10 mouse cellular contexts compared by ENCODE assay signal in genomic region chr1:55301077-55301476, GRCm38 (mm10).
DNase-seq lines count a peak whose midpoint lies in the region; TF ChIP-seq lines count a peak whose summit lies in the region.
"Had no signal": no experiment of that assay in that cellular context is flagged by ENCODE, and none has a peak within 500 bp of the region (broad histone marks: within the 10 kb centered on the region; RNA-seq: fewer than 3 reads in every experiment).

No protein-coding gene starts in this region.

- H3K36me3 ChIP-seq in CH12.LX (replicated peaks in 1 of 2; ENCODE audit: control insufficient read depth in 1 of 2, insufficient read depth in 1 of 2, low read length in 1 of 2): no peaks in the 10 kb centered on the region
- no peaks in the 10 kb centered on the region for H3K36me3 ChIP-seq in midbrain, embryonic 10.5 days

- H3K79me2 ChIP-seq in CH12.LX (replicated peaks; ENCODE audit: control insufficient read depth, extremely low read depth, insufficient read depth, poor library complexity, severe bottlenecking): no peaks in the 10 kb centered on the region

- TF ChIP-seq RAD21 in CH12.LX (IDR thresholded peaks at IDR 0.05; ENCODE audit: low read depth, low read length): peak; percentile 68

- peak; percentile 36 for DNase-seq in embryo, embryonic 10 days (ENCODE audit: low spot score)
- DNase-seq in embryo, embryonic 9.5 days (ENCODE audit: extremely low spot score): no peak
- no peak for DNase-seq in layer of hippocampus, adult 2 months (ENCODE audit: low spot score in 2 of 2)
- DNase-seq in layer of hippocampus, adult 9-11 months: no peak
- peak; percentile 29 for DNase-seq in CH12.LX (ENCODE audit: extremely low read depth)
- DNase-seq in fibroblast of lung, adult 2 months (ENCODE audit: low read depth): peak; percentile 1
- no peak for DNase-seq in T-cell, adult 2 months (ENCODE audit: low spot score)
- no peak for DNase-seq in midbrain, embryonic 10.5 days (ENCODE audit: low spot score)
- DNase-seq: heart, adult 11 months had no signal

- H3K27ac ChIP-seq in layer of hippocampus, adult 2 months: no peak overlapping the region
- H3K27ac ChIP-seq in CH12.LX (ENCODE audit: insufficient read depth, low read depth): no peak overlapping the region
- H3K27ac ChIP-seq in midbrain, embryonic 10.5 days (replicated peaks): no peak overlapping the region
- H3K27ac ChIP-seq: liver, embryonic 14.5 days had no signal

- dilution Hi-C loops in CH12.LX (cut with MboI; ENCODE audit: extremely low pct_ligation_motif_present, extremely low pct_unique_long_range_greater_than_20kb, low sequenced_read_pairs): no loop called here

- no peak for TF ChIP-seq POLR2A in CH12.LX (IDR thresholded peaks at IDR 0.05; ENCODE audit: low read depth, low read length)

- no peaks in the 10 kb centered on the region for H3K9me3 ChIP-seq in CH12.LX (replicated peaks; ENCODE audit: low read length)
- H3K9me3 ChIP-seq in midbrain, embryonic 10.5 days (replicated peaks): peaks cover 10% of the 10 kb centered on the region

- no peak overlapping the region for H3K4me3 ChIP-seq in layer of hippocampus, adult 2 months
- H3K4me3 ChIP-seq in CH12.LX (replicated peaks in 1 of 3; ENCODE audit: low read depth in 2 of 3, low read length in 2 of 3, poor library complexity in 1 of 3): no peak overlapping the region
- H3K4me3 ChIP-seq in midbrain, embryonic 10.5 days: no peak overlapping the region

- no peak for TF ChIP-seq EP300 in CH12.LX (IDR thresholded peaks at IDR 0.05; ENCODE audit: low read length)

- no peaks in the 10 kb centered on the region for H3K4me1 ChIP-seq in CH12.LX (ENCODE audit: control insufficient read depth in 1 of 2, insufficient read depth in 2 of 2)
- H3K4me1 ChIP-seq in midbrain, embryonic 10.5 days: no peaks in the 10 kb centered on the region

- in situ Hi-C loops in CH12.LX (cut with MboI; ENCODE audit: low pct_ligation_motif_present, low pct_unique_long_range_greater_than_20kb, low sequenced_read_pairs): loop anchor here (10.0 kb wide), 1 partner anchor 84 kb away; no protein-coding TSS in a partner anchor

- H3K9ac ChIP-seq in CH12.LX (ENCODE audit: insufficient read depth, low read depth): no peak overlapping the region
- H3K9ac ChIP-seq: liver, embryonic 14.5 days had no signal

- H3K27me3 ChIP-seq in CH12.LX (replicated peaks): no peaks in the 10 kb centered on the region
- no peaks in the 10 kb centered on the region for H3K27me3 ChIP-seq in midbrain, embryonic 10.5 days (ENCODE audit: low read depth, poor library complexity, severe bottlenecking)

- peak overlapping the region; percentile 50; the same call in 1 of the 2 replicates for H3K4me2 ChIP-seq in CH12.LX (ENCODE audit: insufficient read depth, low read depth, poor library complexity, severe bottlenecking)

- peak; percentile 77 for TF ChIP-seq CTCF in layer of hippocampus, adult 2 months (conservative IDR thresholded peaks at IDR 0.05)
- TF ChIP-seq CTCF in CH12.LX (conservative IDR thresholded peaks at IDR 0.05 in 1 of 2, IDR thresholded peaks at IDR 0.05 in 1 of 2; ENCODE audit: low read depth in 2 of 2, low read length in 2 of 2): peak in 1 of 2 experiments; percentile 67; a peak in 2 of 4 replicates

TF ChIP-seq in CH12.LX, 34 proteins besides CTCF, POLR2A, EP300 and RAD21:
- TF ChIP-seq BHLHE40 (IDR thresholded peaks at IDR 0.05; ENCODE audit: low read depth, low read length): no peak
- TF ChIP-seq MYC (IDR thresholded peaks at IDR 0.05; ENCODE audit: low read depth, low read length): no peak
- no peak for TF ChIP-seq POLR2AphosphoS2 (IDR thresholded peaks at IDR 0.05; ENCODE audit: low read depth, low read length)
- TF ChIP-seq USF2 (conservative IDR thresholded peaks at IDR 0.05; ENCODE audit: low read depth, low read length): no peak
- no peak for TF ChIP-seq JUN (IDR thresholded peaks at IDR 0.05; ENCODE audit: insufficient read depth, low read depth, low read length)
- no peak for TF ChIP-seq E2F4 (IDR thresholded peaks at IDR 0.05; ENCODE audit: insufficient replicate concordance, low read depth, low read length)
- peak; percentile 61 for TF ChIP-seq SMC3 (IDR thresholded peaks at IDR 0.05; ENCODE audit: low read depth, low read length)
- TF ChIP-seq TCF12 (IDR thresholded peaks at IDR 0.05; ENCODE audit: low read depth, low read length): no peak
- TF ChIP-seq ELF1 (IDR thresholded peaks at IDR 0.05; ENCODE audit: low read depth, low read length): no peak
- TF ChIP-seq MEF2A (IDR thresholded peaks at IDR 0.05; ENCODE audit: borderline replicate concordance, low read depth, low read length): no peak
- TF ChIP-seq ZC3H11A (IDR thresholded peaks at IDR 0.05; ENCODE audit: low read depth, low read length): peak; percentile 7; the same call in 1 of the 2 replicates
- no peak for TF ChIP-seq HCFC1 (IDR thresholded peaks at IDR 0.05; ENCODE audit: low read depth, low read length)
- TF ChIP-seq ZKSCAN1 (IDR thresholded peaks at IDR 0.05; ENCODE audit: borderline replicate concordance, low read depth, low read length): no peak
- no peak for TF ChIP-seq UBTF (IDR thresholded peaks at IDR 0.05; ENCODE audit: low read depth, low read length)
- no peak for TF ChIP-seq ZMIZ1 (IDR thresholded peaks at IDR 0.05; ENCODE audit: low read depth, low read length)

Comparison
In these comparisons a context has a peak if more than half of its experiments do, and no peak if none do; other contexts are left out.
1. DNase-seq: peak in embryo, embryonic 10 days (single experiment), CH12.LX (single experiment) and fibroblast of lung, adult 2 months (single experiment); none in embryo, embryonic 9.5 days (single experiment), layer of hippocampus, adult 2 months (0 of 2), layer of hippocampus, adult 9-11 months (single experiment), T-cell, adult 2 months (single experiment) and midbrain, embryonic 10.5 days (single experiment).